Comparison of ENCODE assay signal across 9 mouse cellular contexts in genomic region chr11:72086251-72087046, GRCm38 (mm10). TPM values are rescaled to one million over a fixed set of nuclear protein-coding genes. Genes with fewer than 3 reads are reported as not detected.
DNase-seq lines count a peak whose midpoint lies in the region; ATAC-seq and TF ChIP-seq lines count a peak whose summit lies in the region.
"Had no signal": no experiment of that assay in that cellular context is flagged by ENCODE, and none has a peak within 500 bp of the region (broad histone marks: within the 10 kb centered on the region; RNA-seq: fewer than 3 reads in every experiment).

No protein-coding gene starts in this region.

- H3K27me3 ChIP-seq in lung, embryonic 16.5 days (ENCODE audit: control insufficient read depth, insufficient read depth, low read depth, low read length) = no peaks in the 10 kb centered on the region

- no peak overlapping the region for H3K9ac ChIP-seq in lung, embryonic 16.5 days (ENCODE audit: low read length)

- no peak for DNase-seq in lung, adult 18-20 months
- DNase-seq in gastrocnemius, postnatal 25 days = peak; percentile 27
- DNase-seq in left cerebral cortex, adult 2 months (ENCODE audit: extremely low spot score in 1 of 2, low spot score in 2 of 2) = peak; percentile 62 to 65
- no peak for DNase-seq in urinary bladder, postnatal 10 days (ENCODE audit: low spot score)
- DNase-seq in adrenal gland, postnatal 36 days = no peak
- DNase-seq in urinary bladder, postnatal 14 days (ENCODE audit: low spot score) = no peak

- TF ChIP-seq CTCF in left cerebral cortex, adult 2 months (IDR thresholded peaks at IDR 0.05) = no peak
- no peak for TF ChIP-seq CTCF in olfactory bulb, adult 2 months (IDR thresholded peaks at IDR 0.05; ENCODE audit: insufficient read depth, low read depth, low read length)

- H3K27ac ChIP-seq in lung, embryonic 16.5 days (ENCODE audit: low read length) = 0 out of 2 replicates have a peak overlapping the region, but pooled peaks have one; percentile 8
- peak overlapping the region; percentile 82 for H3K27ac ChIP-seq in left cerebral cortex, adult 2 months
- H3K27ac ChIP-seq in olfactory bulb, adult 2 months (ENCODE audit: insufficient read depth, low read depth, low read length) = peak overlapping the region; percentile 99

- no peak for TF ChIP-seq POLR2A in olfactory bulb, adult 2 months (IDR thresholded peaks at IDR 0.05; ENCODE audit: insufficient read depth, low read depth, low read length)

- no peaks in the 10 kb centered on the region for H3K36me3 ChIP-seq in lung, embryonic 16.5 days (ENCODE audit: control insufficient read depth, insufficient read depth, low read length)

- no peak overlapping the region for H3K4me2 ChIP-seq in lung, embryonic 16.5 days (ENCODE audit: low read depth, low read length)

- no peaks in the 10 kb centered on the region for H3K9me3 ChIP-seq in lung, embryonic 16.5 days (ENCODE audit: control insufficient read depth, low read length)

- 0 out of 2 replicates have a peak, but pooled peaks have one; percentile 26 for ATAC-seq in lung, embryonic 16.5 days (ENCODE audit: low read depth)

- intact Hi-C loops in left cerebral cortex, adult 2 months (cut with DNase I) = loop anchor here (5.0 kb wide), 1 partner anchor 46 kb away; no protein-coding TSS in a partner anchor

- 0 out of 2 replicates have a peak, but pooled peaks cover 3% of the 10 kb centered on the region for H3K4me1 ChIP-seq in lung, embryonic 16.5 days (replicated peaks; ENCODE audit: control insufficient read depth, insufficient read depth, low read length)
- peaks cover 57% of the 10 kb centered on the region for H3K4me1 ChIP-seq in olfactory bulb, adult 2 months (ENCODE audit: control insufficient read depth, insufficient read depth, low read length)

- H3K4me3 ChIP-seq in lung, embryonic 16.5 days (ENCODE audit: low read length) = no peak overlapping the region
- no peak overlapping the region for H3K4me3 ChIP-seq in left cerebral cortex, adult 2 months
- no peak overlapping the region for H3K4me3 ChIP-seq in olfactory bulb, adult 2 months (ENCODE audit: insufficient read depth, low read depth, low read length)

- 38% methylated on average over 11 of the region's 11 CpGs for WGBS in lung, embryonic 16.5 days
- 9% methylated on average over 11 of the region's 11 CpGs for WGBS in olfactory bulb, adult 2 months

RNA-seq across cellular contexts. Expression of gene Pimreg, which starts 44.6 kb away (rescaled TPM):
- 133 and 138 TPM in 2 replicates for polyA plus RNA-seq in lung, embryonic 16.5 days (2015; fragmentation: Nextera tagmentation; extraction: Ambion mirVana)
- under 1 TPM; 0.64 to 0.70 TPM for total RNA-seq in gastrocnemius, postnatal 25 days (2021)
- total RNA-seq in left cerebral cortex, adult 2 months (2021) = under 1 TPM in 1 of 2 experiments, not detected in 1; 0.23 TPM
- polyA plus RNA-seq in olfactory bulb, adult 2 months (2012; ENCODE audit: insufficient read depth, insufficient read length, low replicate concordance, missing spikeins) = not detected in 2 replicates
- total RNA-seq in adrenal gland, postnatal 36 days (2021) = 1 to 10 TPM; 3.6 to 5.1 TPM

RNA-seq across cellular contexts. Expression of gene Pitpnm3, which starts 49.1 kb away (rescaled TPM):
- polyA plus RNA-seq in lung, embryonic 16.5 days (2015; fragmentation: Nextera tagmentation; extraction: Ambion mirVana) = 2.3 and 2.9 TPM in 2 replicates
- 1 to 10 TPM; 1.8 to 2.6 TPM for total RNA-seq in gastrocnemius, postnatal 25 days (2021)
- total RNA-seq in left cerebral cortex, adult 2 months (2021) = 10 to 100 TPM; 88.9 to 92.4 TPM
- not detected in 2 replicates for polyA plus RNA-seq in olfactory bulb, adult 2 months (2012; ENCODE audit: insufficient read depth, insufficient read length, low replicate concordance, missing spikeins)
- total RNA-seq in adrenal gland, postnatal 36 days (2021) = 1 to 10 TPM; 1.8 to 3.0 TPM
- total RNA-seq: MEL had no signal

RNA-seq across cellular contexts. Expression of gene Aipl1, which starts 49.1 kb away (rescaled TPM):
- 0.44 and 0.64 TPM in 2 replicates for polyA plus RNA-seq in lung, embryonic 16.5 days (2015; fragmentation: Nextera tagmentation; extraction: Ambion mirVana)
- total RNA-seq in gastrocnemius, postnatal 25 days (2021) = not detected
- not detected for total RNA-seq in left cerebral cortex, adult 2 months (2021)
- polyA plus RNA-seq in olfactory bulb, adult 2 months (2012; ENCODE audit: insufficient read depth, insufficient read length, low replicate concordance, missing spikeins) = not detected in 2 replicates
- not detected for total RNA-seq in adrenal gland, postnatal 36 days (2021)

Comparison
In these comparisons a context has a peak if more than half of its experiments do, and no peak if none do; other contexts are left out.
1. H3K27ac ChIP-seq: peak in every context shown above with its lines; median percentile 99 in olfactory bulb, adult 2 months; 82 in left cerebral cortex, adult 2 months; 8 in lung, embryonic 16.5 days.
2. DNase-seq: peak in gastrocnemius, postnatal 25 days (single experiment) and left cerebral cortex, adult 2 months (2 of 2); none in lung, adult 18-20 months (0 of 2), urinary bladder, postnatal 10 days (single experiment), adrenal gland, postnatal 36 days (0 of 2) and urinary bladder, postnatal 14 days (single experiment).
3. RNA of gene Pitpnm3, which starts 49.1 kb away (total RNA-seq): 88.9 to 92.4 TPM in left cerebral cortex, adult 2 months; 1.8 to 3.0 TPM in adrenal gland, postnatal 36 days and 1.8 to 2.6 TPM in gastrocnemius, postnatal 25 days; every median in the first group is over 10 times any median in the second.